Mouse (Mus musculus) hindbrain, embryonic 15.5 days (tissue): ENCODE measurements at regions not wholly inside any gene's neighbourhood (a gene's known extent, or its start where the extent isn't known, plus 50 kb on each side); places are given as distances from the start of the nearest gene placed in this dataset.
"Not testable (repeated sequence)": the region's sequence is repeated elsewhere in the genome, so short reads cannot be mapped to it uniquely, and the experiment has no call there.

Source experiments
- ATAC-seq: fragments of 200-750 bp; cut with Nextera tagmentation; 2 replicates; pipeline ENCODE4 v1.8.0; 2017; ENCODE audit warnings: low read depth, moderate number of reproducible peaks, moderate TSS enrichment; ENCODE audit not compliant: low FRiP score
- H3K27ac ChIP-seq: fragments of 300-500 bp; sonication (generic); replicated peaks from 2 replicates; pipeline ENCODE4 v1.5.1; 2015; ENCODE audit warnings: mild to moderate bottlenecking, inconsistent platforms
- H3K27me3 ChIP-seq: fragments of 300-500 bp; sonication (generic); 2 replicates; pipeline ENCODE4 v1.6.1; 2015; ENCODE audit warnings: control low read depth, inconsistent platforms
- H3K36me3 ChIP-seq: fragments of 300-500 bp; sonication (generic); 2 replicates; pipeline ENCODE4 v1.6.1; 2015; ENCODE audit warnings: control low read depth, inconsistent platforms
- H3K4me1 ChIP-seq: fragments of 300-500 bp; sonication (generic); replicated peaks from 2 replicates; pipeline ENCODE4 v1.6.1; 2015; ENCODE audit warnings: control low read depth, inconsistent platforms
- H3K4me2 ChIP-seq: fragments of 300-500 bp; sonication (generic); 2 replicates; pipeline ENCODE4 v1.6.1; 2015; ENCODE audit warnings: moderate library complexity, mild to moderate bottlenecking, inconsistent platforms
- H3K4me3 ChIP-seq: fragments of 300-500 bp; sonication (generic); 2 replicates; pipeline ENCODE4 v1.5.1; 2015; ENCODE audit warnings: mild to moderate bottlenecking, inconsistent platforms
- H3K9ac ChIP-seq: fragments of 300-500 bp; sonication (generic); 2 replicates; pipeline ENCODE4 v1.6.1; 2015; ENCODE audit warnings: inconsistent platforms
- H3K9me3 ChIP-seq: fragments of 300-500 bp; sonication (generic); 2 replicates; pipeline ENCODE4 v1.6.1; 2016; ENCODE audit warnings: control low read depth, inconsistent platforms
- WGBS: fragments of 180-500 bp; shearing (Covaris S2); methylation state at CpG from one replicate; pipeline ENCODE4 v1.1.7; 2015; 5-methylcytosine and 5-hydroxymethylcytosine counted together

DNA sequence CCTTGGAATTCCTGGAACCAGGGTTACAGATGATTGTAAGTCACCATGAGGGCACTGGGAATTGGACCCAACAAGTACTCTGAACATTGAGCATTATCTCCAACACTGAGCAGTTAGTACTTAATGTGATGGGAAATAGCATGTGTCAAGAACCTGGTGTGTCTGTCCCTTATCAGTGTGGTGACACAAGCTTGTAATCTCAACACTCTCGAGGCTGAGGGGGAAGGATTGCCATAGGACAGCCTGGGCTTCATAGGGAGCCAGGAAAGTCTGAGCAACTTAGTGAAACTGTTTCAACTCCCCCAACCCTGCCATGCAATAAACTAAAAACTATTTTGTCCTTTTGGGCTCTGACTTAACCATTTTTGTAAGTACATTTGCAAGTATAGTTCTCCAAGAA lies 100.0 kb downstream of the Wdr20rt start:
- Histone ChIP-seq H3K27me3 (no peaks in the 10 kb centered on the region), H3K4me1 (no peaks in the 10 kb centered on the region), H3K27ac (no peak overlapping the region), H3K9ac (no peak overlapping the region), H3K9me3 (no peaks in the 10 kb centered on the region), H3K4me3 (no peak overlapping the region), H3K4me2 (no peak overlapping the region), H3K36me3 (no peaks in the 10 kb centered on the region)
- no peak for ATAC-seq
- WGBS, result 68% methylated on average over 1 of the region's 1 CpGs

DNA sequence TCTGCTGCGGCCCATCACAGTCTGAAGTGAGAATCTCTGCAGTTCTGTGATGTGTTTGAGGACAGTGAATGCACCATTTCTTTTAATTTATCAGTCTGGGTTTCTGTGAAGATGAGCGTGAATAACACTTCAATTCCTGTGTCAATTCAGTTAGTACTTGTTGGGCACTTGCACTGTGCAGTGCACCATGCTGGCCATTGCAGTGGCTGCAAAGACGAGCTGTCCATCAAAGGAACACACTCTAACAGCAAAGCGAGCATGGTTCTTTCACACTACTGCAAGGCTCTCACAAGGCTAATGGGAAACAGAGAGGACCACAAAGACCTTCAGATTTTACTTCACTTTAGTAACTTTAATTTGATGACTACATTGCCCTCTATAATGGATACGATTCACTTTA lies 103.2 kb downstream of the Wdr20rt start:
- ATAC-seq, result no peak
- WGBS, result 75% methylated on average over 5 of the region's 5 CpGs

DNA sequence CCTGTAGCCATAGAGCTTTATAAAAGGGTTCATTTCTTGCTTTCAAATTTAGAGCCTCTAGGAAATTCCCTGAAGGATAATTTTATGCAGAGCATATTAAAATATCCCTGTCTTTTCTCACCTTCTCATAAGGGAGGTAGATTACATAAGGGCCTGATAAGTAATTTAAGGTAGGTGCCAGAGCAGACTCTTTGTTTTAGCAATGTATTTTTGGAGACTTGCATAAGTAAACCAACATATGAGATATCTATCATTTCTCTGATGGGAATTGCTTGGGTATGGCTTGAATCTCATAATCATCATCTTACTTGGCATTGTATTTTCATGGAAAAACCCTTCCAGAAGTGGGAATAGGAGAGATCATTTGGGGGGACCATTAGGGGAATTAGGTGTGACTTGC lies 104.4 kb downstream of the Wdr20rt start:
- Histone ChIP-seq H3K27ac (no peak overlapping the region), H3K4me2 (no peak overlapping the region), H3K9ac (no peak overlapping the region), H3K27me3 (no peaks in the 10 kb centered on the region), H3K4me3 (no peak overlapping the region), H3K9me3 (no peaks in the 10 kb centered on the region), H3K4me1 (no peaks in the 10 kb centered on the region), H3K36me3 (no peaks in the 10 kb centered on the region)
- no peak for ATAC-seq

More for the DNA sequence above, 103.2 kb downstream of the Wdr20rt start:
- Histone ChIP-seq H3K4me1 (no peaks in the 10 kb centered on the region), H3K36me3 (no peaks in the 10 kb centered on the region), H3K4me3 (no peak overlapping the region), H3K9ac (no peak overlapping the region), H3K27me3 (no peaks in the 10 kb centered on the region), H3K4me2 (no peak overlapping the region), H3K9me3 (no peaks in the 10 kb centered on the region), H3K27ac (no peak overlapping the region)

DNA sequence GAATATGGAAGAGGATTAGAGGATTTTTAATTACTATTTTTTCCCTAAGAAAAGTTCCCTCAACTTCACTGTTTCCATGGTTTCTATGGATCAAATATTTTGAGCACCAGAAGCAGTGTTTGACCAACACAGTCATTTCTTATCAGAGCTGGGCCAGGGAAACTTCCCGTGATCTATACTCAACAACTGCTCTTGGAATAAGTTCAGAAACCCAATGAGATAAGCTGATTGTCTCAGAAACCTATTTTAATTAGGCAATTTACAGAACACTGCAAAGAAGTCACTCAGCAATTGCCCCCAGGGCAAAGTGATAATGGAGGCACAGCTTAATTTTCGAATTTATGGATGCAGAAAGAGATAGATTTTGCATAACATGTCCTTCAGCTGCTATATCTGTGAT lies 114.7 kb downstream of the Wdr20rt start:
- ATAC-seq, result no peak
- Histone ChIP-seq H3K9ac (no peak overlapping the region), H3K27ac (no peak overlapping the region), H3K36me3 (no peaks in the 10 kb centered on the region), H3K4me2 (no peak overlapping the region), H3K9me3 (no peaks in the 10 kb centered on the region), H3K4me3 (no peak overlapping the region), H3K4me1 (no peaks in the 10 kb centered on the region), H3K27me3 (no peaks in the 10 kb centered on the region)
- 49% methylated on average over 2 of the region's 2 CpGs for WGBS

DNA sequence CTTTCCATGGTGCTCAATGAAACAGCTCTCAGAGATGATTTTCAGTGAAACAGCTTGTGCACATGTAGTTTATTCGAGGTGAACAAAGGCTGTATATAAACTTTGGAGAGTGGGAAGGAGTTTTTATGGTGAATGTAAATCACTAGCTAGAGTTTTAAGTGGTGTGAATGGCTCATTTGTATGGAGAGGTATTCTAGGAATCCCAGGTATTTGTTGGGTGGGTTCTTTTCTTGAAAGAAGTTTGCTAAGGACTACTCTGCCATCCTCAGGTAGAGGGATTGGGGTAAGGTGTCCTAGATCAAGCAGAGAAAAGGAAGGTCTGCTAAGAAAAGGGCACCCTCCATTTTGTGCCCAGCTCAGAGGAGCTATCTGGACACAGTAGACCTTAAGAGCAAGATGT lies 121.9 kb downstream of the Wdr20rt start:
- Histone ChIP-seq H3K4me3 (no peak overlapping the region), H3K9ac (no peak overlapping the region), H3K4me2 (no peak overlapping the region), H3K4me1 (no peaks in the 10 kb centered on the region), H3K27ac (no peak overlapping the region), H3K36me3 (no peaks in the 10 kb centered on the region), H3K27me3 (no peaks in the 10 kb centered on the region), H3K9me3 (no peaks in the 10 kb centered on the region)
- 61% methylated on average over 1 of the region's 1 CpGs for WGBS
- ATAC-seq, result no peak

DNA sequence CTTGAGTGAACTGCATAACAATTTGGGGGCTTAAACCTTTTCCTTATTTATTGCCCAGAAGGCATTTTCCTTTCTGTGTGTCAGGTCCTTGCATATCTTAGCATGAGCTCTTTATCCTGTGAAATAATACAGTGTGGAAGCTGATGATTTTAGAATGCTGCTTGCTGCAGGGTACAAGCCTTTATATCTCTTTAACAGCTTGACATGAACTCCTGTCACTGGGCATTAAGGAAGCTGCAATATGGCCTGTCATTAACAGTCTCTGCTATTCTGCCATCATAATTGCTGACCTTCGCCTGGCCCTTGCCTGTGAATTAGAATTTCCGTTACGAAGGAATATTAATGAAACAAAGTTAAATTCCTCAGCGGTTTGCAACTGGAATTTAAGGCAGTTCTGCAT lies 124.2 kb downstream of the Wdr20rt start:
- ATAC-seq, result no peak
- WGBS, result 68% methylated on average over 4 of the region's 4 CpGs

DNA sequence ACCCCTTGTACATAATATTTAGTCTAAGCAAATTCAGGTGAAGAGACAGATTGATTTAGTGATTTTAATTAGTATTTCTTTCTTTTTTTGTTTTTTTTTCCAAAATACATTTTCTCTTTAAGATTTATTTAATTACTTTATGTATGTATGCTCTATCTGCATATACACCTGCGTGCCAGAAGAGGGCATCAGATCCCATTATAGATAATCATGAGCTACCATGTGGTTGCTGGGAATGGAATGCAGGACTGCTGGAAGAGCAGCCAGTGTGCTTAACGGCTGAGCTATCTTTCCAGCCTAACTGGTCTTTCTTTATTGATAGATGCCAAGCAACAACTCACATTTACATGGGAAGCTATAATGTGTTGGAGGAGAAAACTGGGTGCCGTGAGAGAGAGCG lies 138.9 kb downstream of the Wdr20rt start:
- H3K4me1 ChIP-seq, result no peaks in the 10 kb centered on the region
- no peak overlapping the region for H3K27ac ChIP-seq
- 66% methylated on average over 4 of the region's 4 CpGs for WGBS

More for the DNA sequence above, 124.2 kb downstream of the Wdr20rt start:
- Histone ChIP-seq H3K4me1 (no peaks in the 10 kb centered on the region), H3K9me3 (no peaks in the 10 kb centered on the region), H3K4me3 (no peak overlapping the region), H3K9ac (no peak overlapping the region), H3K36me3 (no peaks in the 10 kb centered on the region), H3K4me2 (no peak overlapping the region), H3K27ac (no peak overlapping the region), H3K27me3 (no peaks in the 10 kb centered on the region)

DNA sequence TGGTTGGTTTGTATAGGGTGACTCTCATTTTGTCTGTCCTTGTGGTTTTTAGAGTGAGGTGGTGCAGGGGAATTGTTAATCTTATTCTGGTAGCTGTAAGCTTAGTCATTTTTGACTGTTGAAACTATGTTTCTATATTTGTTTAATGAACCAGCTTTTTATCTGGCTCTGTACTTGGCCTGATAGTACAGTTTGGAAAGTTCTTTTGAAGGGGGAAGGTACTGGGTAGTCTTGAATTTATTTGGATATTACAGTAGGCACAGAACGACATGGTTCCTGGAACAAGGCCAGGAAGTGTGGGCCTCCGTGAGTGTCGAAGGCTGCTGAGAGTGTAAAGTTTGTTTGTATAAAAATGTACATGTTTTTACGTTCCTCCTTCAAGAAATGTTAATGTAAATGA lies 142.0 kb downstream of the Wdr20rt start:
- Histone ChIP-seq H3K27me3 (no peaks in the 10 kb centered on the region), H3K9me3 (no peaks in the 10 kb centered on the region), H3K27ac (no peak overlapping the region), H3K4me2 (no peak overlapping the region), H3K36me3 (no peaks in the 10 kb centered on the region), H3K9ac (no peak overlapping the region), H3K4me1 (no peaks in the 10 kb centered on the region), H3K4me3 (no peak overlapping the region)
- 61% methylated on average over 4 of the region's 4 CpGs for WGBS
- ATAC-seq, result no peak

More for the DNA sequence above, 138.9 kb downstream of the Wdr20rt start:
- no peak overlapping the region for H3K4me2 ChIP-seq
- no peak overlapping the region for H3K4me3 ChIP-seq
- H3K9me3 ChIP-seq, result no peaks in the 10 kb centered on the region
- no peak overlapping the region for H3K9ac ChIP-seq
- H3K36me3 ChIP-seq, result no peaks in the 10 kb centered on the region
- ATAC-seq, result no peak
- no peaks in the 10 kb centered on the region for H3K27me3 ChIP-seq

DNA sequence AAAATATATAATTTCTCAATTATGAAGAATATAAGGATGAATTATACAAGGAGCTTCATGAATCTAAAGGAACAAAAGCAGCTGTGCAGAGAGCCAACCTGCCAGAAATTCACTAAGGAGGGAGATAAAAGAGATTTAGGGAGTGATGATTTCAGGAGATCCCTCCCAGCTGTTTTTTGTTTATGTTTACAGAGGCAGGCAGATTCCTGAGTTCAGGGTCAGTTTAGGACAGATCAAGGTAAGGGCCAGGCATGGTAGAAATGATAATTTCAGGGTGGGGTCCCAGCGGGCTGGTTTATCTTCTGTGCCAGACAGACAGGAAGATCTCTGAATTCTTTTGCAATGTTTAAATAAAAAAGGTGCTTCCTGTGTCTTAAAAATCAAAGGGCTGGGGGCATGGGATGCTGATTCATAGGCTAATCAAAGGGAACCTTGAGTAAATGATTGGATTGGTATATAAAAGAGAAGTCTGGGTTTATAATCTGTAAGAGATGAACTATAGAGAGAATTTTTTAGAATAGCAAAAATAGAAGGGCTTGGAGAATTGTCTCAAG lies 142.6 kb downstream of the Wdr20rt start:
- ATAC-seq, result no peak
- H3K4me2 ChIP-seq, result no peak overlapping the region
- H3K4me1 ChIP-seq, result no peaks in the 10 kb centered on the region
- no peaks in the 10 kb centered on the region for H3K27me3 ChIP-seq
- WGBS, result 82% methylated on average over 1 of the region's 1 CpGs
- no peak overlapping the region for H3K27ac ChIP-seq
- no peak overlapping the region for H3K9ac ChIP-seq
- H3K36me3 ChIP-seq, result no peaks in the 10 kb centered on the region
- no peak overlapping the region for H3K4me3 ChIP-seq
- H3K9me3 ChIP-seq, result no peaks in the 10 kb centered on the region

DNA sequence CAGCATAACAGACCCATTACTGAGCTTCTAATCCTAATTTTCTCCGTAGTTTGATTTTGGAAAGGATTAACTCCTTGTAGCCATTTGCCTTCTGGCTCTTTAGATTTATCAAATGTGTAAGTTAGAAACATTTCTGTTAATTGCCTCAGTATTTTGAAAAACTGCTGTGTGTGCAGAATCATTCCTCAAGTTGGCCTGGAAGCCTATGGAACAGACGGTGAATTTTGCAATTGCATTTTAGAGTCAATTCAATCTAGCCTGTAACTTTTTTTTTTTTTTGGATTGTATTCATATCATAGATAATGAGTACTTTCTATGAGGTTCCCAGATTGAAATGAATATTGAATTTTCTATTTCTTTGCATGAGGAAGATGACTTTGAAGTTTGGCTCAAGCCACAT lies 146.3 kb downstream of the Wdr20rt start:
- no peak for ATAC-seq

DNA sequence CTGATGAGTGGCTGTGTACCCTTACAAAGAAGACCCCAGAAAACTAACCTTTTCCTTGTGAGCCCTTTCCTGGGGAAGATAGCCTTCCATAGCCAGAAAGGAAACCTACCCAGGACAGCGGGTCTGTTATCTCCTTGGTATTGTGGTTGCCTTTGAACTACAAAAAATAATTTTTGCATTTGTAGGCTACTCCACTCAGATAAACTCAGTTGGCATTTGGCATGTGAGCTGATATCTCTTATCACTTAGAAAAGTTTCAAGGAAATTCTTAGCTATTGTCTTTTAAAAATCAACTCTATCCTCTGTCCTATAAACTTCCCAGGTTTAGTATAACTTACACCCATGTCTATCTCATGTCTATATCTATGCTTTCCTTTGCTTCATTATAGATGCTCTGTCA lies 154.0 kb downstream of the Wdr20rt start:
- H3K9me3 ChIP-seq, result no peaks in the 10 kb centered on the region
- no peaks in the 10 kb centered on the region for H3K36me3 ChIP-seq
- H3K4me3 ChIP-seq, result no peak overlapping the region
- H3K4me2 ChIP-seq, result no peak overlapping the region
- no peak for ATAC-seq
- H3K9ac ChIP-seq, result no peak overlapping the region
- H3K4me1 ChIP-seq, result no peaks in the 10 kb centered on the region
- 95% methylated on average over 1 of the region's 1 CpGs for WGBS
- no peaks in the 10 kb centered on the region for H3K27me3 ChIP-seq
- no peak overlapping the region for H3K27ac ChIP-seq

More for the DNA sequence above, 146.3 kb downstream of the Wdr20rt start:
- Histone ChIP-seq H3K4me1 (no peaks in the 10 kb centered on the region), H3K4me2 (no peak overlapping the region), H3K4me3 (no peak overlapping the region), H3K27ac (no peak overlapping the region), H3K36me3 (no peaks in the 10 kb centered on the region), H3K9me3 (no peaks in the 10 kb centered on the region), H3K9ac (no peak overlapping the region), H3K27me3 (no peaks in the 10 kb centered on the region)
- 86% methylated on average over 2 of the region's 2 CpGs for WGBS

DNA sequence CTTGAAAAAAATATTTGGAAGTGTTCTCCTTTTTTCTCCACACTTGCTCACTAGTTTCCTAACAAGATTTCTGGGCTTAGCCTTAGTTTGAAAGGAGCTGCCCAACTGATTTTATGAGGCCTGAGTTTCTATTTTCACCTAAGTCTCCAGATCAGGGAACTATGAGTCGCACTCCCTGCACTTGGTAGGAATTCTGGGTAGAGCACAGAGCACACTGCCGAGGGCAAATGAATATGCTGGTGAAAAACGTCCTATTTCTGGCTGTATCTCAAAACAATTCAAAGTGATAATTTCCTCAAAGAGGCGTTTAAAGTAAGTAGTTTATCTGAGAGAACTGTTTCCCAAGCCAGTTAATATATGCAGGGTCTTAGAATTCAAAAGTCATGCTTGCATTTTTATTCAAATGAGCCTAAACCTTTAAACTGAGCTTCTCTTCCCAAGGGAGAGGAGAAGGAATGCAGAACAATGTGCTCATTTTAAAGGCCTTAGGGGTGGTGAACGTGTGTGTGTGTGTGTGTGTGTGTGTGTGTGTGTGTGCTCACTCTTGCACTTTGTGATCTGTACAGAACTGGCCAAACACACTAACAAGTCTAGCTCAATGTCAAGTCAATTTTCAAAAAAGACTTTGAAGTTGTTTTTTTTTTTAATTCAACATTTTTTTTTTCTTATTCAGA lies 156.9 kb downstream of the Wdr20rt start:
- 15% methylated on average over 5 of the region's 5 CpGs for WGBS

DNA sequence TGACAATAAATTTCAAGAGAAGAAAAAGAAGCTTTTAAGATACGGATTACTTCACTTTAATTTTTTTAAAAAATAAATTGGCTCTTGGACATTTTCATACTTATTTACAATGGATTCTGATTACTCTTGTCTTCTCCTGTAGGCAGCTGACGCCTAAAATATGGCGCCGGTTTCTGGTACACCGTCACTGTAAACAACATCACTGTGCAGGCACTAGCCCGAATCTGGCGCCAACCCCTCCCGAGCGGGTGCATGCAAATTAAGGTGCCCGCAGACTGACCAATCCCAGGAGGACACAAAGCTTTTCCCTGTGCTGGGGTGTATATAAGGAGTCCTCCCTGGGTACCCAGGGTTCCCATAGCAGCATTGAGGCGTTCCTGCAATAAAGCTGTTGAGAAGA lies 157.5 kb downstream of the Wdr20rt start:
- H3K27ac ChIP-seq, H3K4me3 ChIP-seq, H3K9ac ChIP-seq, H3K36me3 ChIP-seq, ATAC-seq, H3K9me3 ChIP-seq, H3K4me2 ChIP-seq, H3K27me3 ChIP-seq, H3K4me1 ChIP-seq: not testable (repeated sequence)
- 83% methylated on average over 11 of the region's 11 CpGs for WGBS

More for the DNA sequence above, 156.9 kb downstream of the Wdr20rt start:
- H3K36me3 ChIP-seq, result no peaks in the 10 kb centered on the region
- peak overlapping the region; percentile 31; the same call in 1 of the 2 replicates for H3K27ac ChIP-seq
- H3K9ac ChIP-seq, result no peak overlapping the region
- no peak overlapping the region for H3K4me2 ChIP-seq
- no peak overlapping the region for H3K4me3 ChIP-seq
- no peaks in the 10 kb centered on the region for H3K9me3 ChIP-seq
- H3K4me1 ChIP-seq, result no peaks in the 10 kb centered on the region
- H3K27me3 ChIP-seq, result no peaks in the 10 kb centered on the region
- peak; percentile 88 for ATAC-seq
